Mouse (Mus musculus) liver, embryonic 14.5 days (tissue): ENCODE measurements around the gene Ilk.

Experiments used
- CTCF ChIP-seq: IDR thresholded peaks from 2 replicates; pipeline ENCODE4 v1.5.1; 2016; ENCODE audit warnings: antibody characterized with exemption, low read depth, control low read depth
- EP300 ChIP-seq: IDR thresholded peaks from 2 replicates; pipeline ENCODE4 v1.6.1; 2016; ENCODE audit warnings: antibody characterized with exemption, low read depth

- TF ChIP-seq CTCF: no peak
- TF ChIP-seq EP300: no peak
Measured at GRCm38 (mm10) chr7:105777316-105777715, 40.9 kb downstream of the Ilk start.
